In genomic region chr3:89451916-89452315, GRCm38 (mm10) we compare ENCODE assay signal across 14 mouse cellular contexts. TPM values are rescaled to one million over a fixed set of nuclear protein-coding genes. Genes with fewer than 3 reads are reported as not detected.
A peak's percentile ranks its signal among the peaks of the same experiment; 100 is the strongest.
DNase-seq lines count a peak whose midpoint lies in the region; ATAC-seq and TF ChIP-seq lines count a peak whose summit lies in the region.
"Had no signal": no experiment of that assay in that cellular context is flagged by ENCODE, and none has a peak within 500 bp of the region (broad histone marks: within the 10 kb centered on the region; RNA-seq: fewer than 3 reads in every experiment).

No protein-coding gene starts in this region.

- no peak for TF ChIP-seq CTCF in lung, adult 2 months (IDR thresholded peaks at IDR 0.05; ENCODE audit: insufficient read depth, low read length)

- 56% methylated on average over 1 of the region's 1 CpGs for WGBS in heart, embryonic 12.5 days
- WGBS in lung, adult 2 months: 95% methylated on average over 1 of the region's 1 CpGs
- WGBS in midbrain, embryonic 15.5 days: 86% methylated on average over 1 of the region's 1 CpGs

- no peaks in the 10 kb centered on the region for H3K27me3 ChIP-seq in heart, embryonic 12.5 days (replicated peaks)
- H3K27me3 ChIP-seq in midbrain, embryonic 15.5 days (replicated peaks): no peaks in the 10 kb centered on the region
- H3K27me3 ChIP-seq: embryonic facial prominence, embryonic 12.5 days; forebrain, embryonic 13.5 days; liver, embryonic 15.5 days had no signal

- no peak overlapping the region for H3K4me3 ChIP-seq in heart, embryonic 12.5 days
- H3K4me3 ChIP-seq in lung, adult 2 months (replicated peaks; ENCODE audit: extremely low read depth, low read depth, low read length): no peak overlapping the region
- H3K4me3 ChIP-seq in midbrain, embryonic 15.5 days: no peak overlapping the region
- H3K4me3 ChIP-seq: embryonic facial prominence, embryonic 12.5 days; forebrain, embryonic 13.5 days; liver, embryonic 15.5 days had no signal

- no peak for TF ChIP-seq POLR2A in lung, adult 2 months (IDR thresholded peaks at IDR 0.05; ENCODE audit: borderline replicate concordance, extremely low read depth, low read depth, low read length)

- H3K27ac ChIP-seq in heart, embryonic 12.5 days (ENCODE audit: poor library complexity, severe bottlenecking): no peak overlapping the region
- H3K27ac ChIP-seq in midbrain, embryonic 15.5 days: 0 out of 2 replicates have a peak overlapping the region, but pooled peaks have one; percentile 29
- H3K27ac ChIP-seq: embryonic facial prominence, embryonic 12.5 days; forebrain, embryonic 13.5 days; liver, embryonic 15.5 days had no signal

- H3K36me3 ChIP-seq in heart, embryonic 12.5 days: peaks cover 15% of the 10 kb centered on the region
- H3K36me3 ChIP-seq in midbrain, embryonic 15.5 days (replicated peaks): no peaks in the 10 kb centered on the region
- H3K36me3 ChIP-seq: liver, embryonic 15.5 days had no signal

- peak overlapping the region; percentile 34 for H3K9ac ChIP-seq in heart, embryonic 12.5 days
- H3K9ac ChIP-seq in midbrain, embryonic 15.5 days: no peak overlapping the region
- H3K9ac ChIP-seq: embryonic facial prominence, embryonic 12.5 days; forebrain, embryonic 13.5 days; liver, embryonic 15.5 days had no signal

- H3K4me1 ChIP-seq in heart, embryonic 12.5 days (replicated peaks): peaks cover 48% of the 10 kb centered on the region
- H3K4me1 ChIP-seq in lung, adult 2 months (ENCODE audit: control insufficient read depth, insufficient read depth, low read length): peaks cover 4% of the 10 kb centered on the region; the same call in 1 of the 2 replicates
- H3K4me1 ChIP-seq in midbrain, embryonic 15.5 days: peaks cover 9% of the 10 kb centered on the region; the same call in 1 of the 2 replicates

- DNase-seq in heart, adult 8-10 months (ENCODE audit: low spot score): no peak
- DNase-seq in ES-CJ7 (ENCODE audit: low read depth, low spot score): peak; percentile 37
- peak; percentile 28 for DNase-seq in lung, adult 2 months
- DNase-seq in left cerebral cortex, adult 18-20 months (ENCODE audit: low spot score in 2 of 2): no peak
- DNase-seq in ovary, adult 18-20 months (ENCODE audit: low spot score): no peak
- DNase-seq in frontal cortex, postnatal 36 days (ENCODE audit: low spot score in 2 of 2): no peak
- DNase-seq: cerebellum, adult 9-11 months; left cerebral cortex, postnatal 4 days; right cerebral cortex, postnatal 14 days had no signal

- no peak for ATAC-seq in heart, embryonic 12.5 days (ENCODE audit: insufficient number of reproducible peaks, low FRiP score)
- ATAC-seq in midbrain, embryonic 15.5 days (replicated peaks): no peak; the same call in 1 of the 2 replicates
- ATAC-seq: forebrain, embryonic 13.5 days had no signal

- H3K4me2 ChIP-seq in heart, embryonic 12.5 days: no peak overlapping the region
- H3K4me2 ChIP-seq in midbrain, embryonic 15.5 days: no peak overlapping the region
- H3K4me2 ChIP-seq: embryonic facial prominence, embryonic 12.5 days; forebrain, embryonic 13.5 days; liver, embryonic 15.5 days had no signal

- no peaks in the 10 kb centered on the region for H3K9me3 ChIP-seq in heart, embryonic 12.5 days (replicated peaks)
- no peaks in the 10 kb centered on the region for H3K9me3 ChIP-seq in midbrain, embryonic 15.5 days
- H3K9me3 ChIP-seq: embryonic facial prominence, embryonic 12.5 days; forebrain, embryonic 13.5 days; liver, embryonic 15.5 days had no signal

RNA-seq across cellular contexts. Expression of gene Pmvk, which starts 2.4 kb away (rescaled TPM):
- 46.8 and 51.0 TPM in 2 replicates for polyA plus RNA-seq in heart, embryonic 12.5 days (2016; fragmentation: Nextera tagmentation; extraction: Ambion mirVana)
- total RNA-seq in heart, adult 8-10 months (2022): 1 to 10 TPM; 5.5 to 8.6 (median 7.5) TPM
- polyA plus RNA-seq in lung, adult 2 months (2012; rRNA removed): 35.3 and 52.1 TPM in 2 replicates
- 123 and 132 TPM in 2 replicates for polyA plus RNA-seq in midbrain, embryonic 15.5 days (2015; fragmentation: Nextera tagmentation; extraction: Ambion mirVana)
- total RNA-seq in left cerebral cortex, adult 18-20 months (2021): 10 to 100 TPM; 37.8 to 38.3 TPM

RNA-seq across cellular contexts. Expression of gene Pbxip1, which starts 15.4 kb away (rescaled TPM):
- polyA plus RNA-seq in heart, embryonic 12.5 days (2016; fragmentation: Nextera tagmentation; extraction: Ambion mirVana): 67.5 and 71.6 TPM in 2 replicates
- 10 to 100 TPM; 67.8 to 74.7 (median 71.2) TPM for total RNA-seq in heart, adult 8-10 months (2022)
- polyA plus RNA-seq in lung, adult 2 months (2012; rRNA removed): 66.2 and 78.1 TPM in 2 replicates
- polyA plus RNA-seq in midbrain, embryonic 15.5 days (2015; fragmentation: Nextera tagmentation; extraction: Ambion mirVana): 15.7 and 18.4 TPM in 2 replicates
- total RNA-seq in left cerebral cortex, adult 18-20 months (2021): 10 to 100 TPM; 33.9 to 34.4 TPM

RNA-seq across cellular contexts. Expression of gene Pygo2, which starts 21.9 kb away (rescaled TPM):
- 36.1 and 37.5 TPM in 2 replicates for polyA plus RNA-seq in heart, embryonic 12.5 days (2016; fragmentation: Nextera tagmentation; extraction: Ambion mirVana)
- 10 to 100 TPM; 13.3 to 17.9 (median 14.9) TPM for total RNA-seq in heart, adult 8-10 months (2022)
- 60.6 and 138 TPM in 2 replicates for polyA plus RNA-seq in lung, adult 2 months (2012; rRNA removed)
- polyA plus RNA-seq in midbrain, embryonic 15.5 days (2015; fragmentation: Nextera tagmentation; extraction: Ambion mirVana): 44.0 and 45.6 TPM in 2 replicates
- total RNA-seq in left cerebral cortex, adult 18-20 months (2021): 10 to 100 TPM; 57.2 to 66.1 TPM

RNA-seq across cellular contexts. Expression of gene Shc1, which starts 33.7 kb away (rescaled TPM):
- 76.2 and 78.1 TPM in 2 replicates for polyA plus RNA-seq in heart, embryonic 12.5 days (2016; fragmentation: Nextera tagmentation; extraction: Ambion mirVana)
- total RNA-seq in heart, adult 8-10 months (2022): 10 to 100 TPM; 33.3 to 37.7 (median 36.5) TPM
- polyA plus RNA-seq in lung, adult 2 months (2012; rRNA removed): 69.8 and 84.6 TPM in 2 replicates
- 17.2 and 19.8 TPM in 2 replicates for polyA plus RNA-seq in midbrain, embryonic 15.5 days (2015; fragmentation: Nextera tagmentation; extraction: Ambion mirVana)
- 10 to 100 TPM; 15.0 to 15.6 TPM for total RNA-seq in left cerebral cortex, adult 18-20 months (2021)

RNA-seq across cellular contexts. Expression of gene Cks1b, which starts 33.7 kb away (rescaled TPM):
- polyA plus RNA-seq in heart, embryonic 12.5 days (2016; fragmentation: Nextera tagmentation; extraction: Ambion mirVana): 355 and 356 TPM in 2 replicates
- 1 to 10 TPM; 3.8 to 5.4 (median 4.2) TPM for total RNA-seq in heart, adult 8-10 months (2022)
- 6.7 and 11.7 TPM in 2 replicates for polyA plus RNA-seq in lung, adult 2 months (2012; rRNA removed)
- 86.7 and 91.2 TPM in 2 replicates for polyA plus RNA-seq in midbrain, embryonic 15.5 days (2015; fragmentation: Nextera tagmentation; extraction: Ambion mirVana)
- 1 to 10 TPM; 2.2 to 2.7 TPM for total RNA-seq in left cerebral cortex, adult 18-20 months (2021)

Comparison
In these comparisons a context has a peak if more than half of its experiments do, and no peak if none do; other contexts are left out.
1. DNase-seq: peak in ES-CJ7 (single experiment) and lung, adult 2 months (single experiment); none in heart, adult 8-10 months (single experiment), left cerebral cortex, adult 18-20 months (0 of 2), ovary, adult 18-20 months (single experiment) and frontal cortex, postnatal 36 days (0 of 2).